Mouse (Mus musculus) R1 (cell line): Measurements from ENCODE around the gene Osbpl10.

Experiments used
- DNase-seq: peaks from one replicate; pipeline ENCODE4 v3.0.0-alpha.2; 2018; ENCODE audit warnings: low read depth, low spot score

Osbpl10 gene

DNA sequence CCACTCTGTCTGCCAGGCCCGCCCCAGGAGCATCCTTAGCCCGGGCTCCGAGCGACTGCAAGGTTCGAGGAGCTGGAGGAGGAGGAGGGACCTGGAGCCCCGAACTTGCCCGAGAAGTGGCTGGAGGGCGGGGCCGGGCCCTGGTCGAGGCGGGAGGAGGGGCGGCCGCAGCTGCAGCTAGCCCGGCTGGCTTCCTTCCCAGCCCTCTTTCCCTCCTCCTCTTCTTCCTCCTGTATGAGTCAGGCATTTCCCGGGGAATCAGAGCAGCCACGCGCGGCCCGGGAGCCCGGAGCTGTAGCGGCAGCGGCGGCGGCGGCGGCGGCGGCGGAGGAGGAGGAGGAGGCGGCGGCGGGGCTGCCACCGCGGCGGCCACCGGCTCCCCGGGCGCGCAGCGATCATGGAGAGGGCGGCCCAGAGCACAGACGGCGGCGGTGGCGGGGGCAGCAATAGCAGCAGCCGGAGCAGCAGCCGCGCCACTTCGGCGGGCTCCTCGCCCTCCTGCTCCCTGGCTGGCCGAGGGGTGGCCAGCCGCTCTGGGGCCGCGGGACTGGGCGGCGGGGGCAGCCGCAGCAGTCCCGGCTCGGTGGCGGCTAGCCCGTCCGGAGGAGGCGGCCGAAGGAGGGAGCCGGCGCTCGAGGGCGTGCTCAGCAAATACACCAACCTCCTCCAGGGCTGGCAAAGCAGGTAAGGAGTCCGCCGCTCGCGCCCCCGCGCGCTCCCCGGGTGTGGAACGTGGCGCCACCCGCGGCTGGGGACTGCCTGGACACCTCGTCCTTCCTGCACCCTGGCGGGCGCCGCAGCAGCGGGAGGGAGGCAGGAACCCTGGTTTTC lies at the start of gene Osbpl10:
Osbpl10 (plus strand) TSS at position 289 of the 831 bp plus-strand sequence.
- DNase-seq: peak; percentile 90

DNA sequence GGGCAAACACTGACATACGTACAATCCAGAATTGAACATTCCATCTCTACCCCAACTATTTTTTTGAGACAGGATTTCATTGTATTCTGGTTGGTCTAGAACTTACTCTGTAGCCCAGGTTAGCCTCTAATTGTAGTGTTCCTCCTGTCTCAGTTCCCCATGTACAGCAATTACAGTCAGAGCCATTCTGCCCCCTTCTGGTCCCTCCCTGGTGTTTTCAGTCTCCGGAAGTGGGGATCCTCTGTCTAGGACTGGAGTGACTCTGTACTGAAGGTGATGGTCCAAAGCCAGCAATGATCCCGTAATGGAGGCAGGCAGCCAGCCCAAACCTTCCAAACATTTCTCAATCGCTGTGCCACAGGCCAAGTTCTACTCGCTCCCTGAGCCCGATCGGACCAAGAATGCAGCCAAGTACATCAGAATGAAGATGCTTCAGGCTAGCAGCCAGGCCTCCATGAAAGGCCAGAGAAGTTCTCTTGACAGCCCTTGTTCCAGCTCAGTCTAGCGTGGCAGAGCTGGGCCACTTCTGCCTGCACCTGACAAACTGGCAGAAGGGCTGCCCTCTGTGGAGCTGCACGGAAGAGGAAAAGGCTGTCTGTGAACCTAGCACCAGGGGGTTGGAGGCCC lies 47.8 kb upstream of the Osbpl10 start:
- DNase-seq: no peak

DNA sequence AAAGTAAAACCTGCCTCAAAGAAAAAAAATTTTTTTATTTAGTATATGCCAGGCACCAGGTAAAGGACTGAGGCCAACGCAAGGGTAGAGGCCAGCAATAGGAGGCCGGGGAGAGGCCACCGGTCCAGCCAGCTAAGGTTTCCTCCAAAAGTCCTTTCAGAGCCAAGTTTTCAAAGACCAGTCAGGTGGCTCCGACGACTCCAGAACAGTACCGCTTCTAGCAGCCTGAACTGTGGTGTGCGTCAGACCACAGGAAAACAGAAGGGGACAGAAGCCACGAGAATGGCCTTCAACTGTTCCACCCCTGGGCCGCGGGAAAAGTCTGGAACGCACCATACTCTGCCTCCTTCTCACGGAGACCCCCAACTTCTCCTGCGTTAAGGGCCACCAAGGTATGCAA lies 45.8 kb upstream of the Osbpl10 start:
- DNase-seq: no peak

DNA sequence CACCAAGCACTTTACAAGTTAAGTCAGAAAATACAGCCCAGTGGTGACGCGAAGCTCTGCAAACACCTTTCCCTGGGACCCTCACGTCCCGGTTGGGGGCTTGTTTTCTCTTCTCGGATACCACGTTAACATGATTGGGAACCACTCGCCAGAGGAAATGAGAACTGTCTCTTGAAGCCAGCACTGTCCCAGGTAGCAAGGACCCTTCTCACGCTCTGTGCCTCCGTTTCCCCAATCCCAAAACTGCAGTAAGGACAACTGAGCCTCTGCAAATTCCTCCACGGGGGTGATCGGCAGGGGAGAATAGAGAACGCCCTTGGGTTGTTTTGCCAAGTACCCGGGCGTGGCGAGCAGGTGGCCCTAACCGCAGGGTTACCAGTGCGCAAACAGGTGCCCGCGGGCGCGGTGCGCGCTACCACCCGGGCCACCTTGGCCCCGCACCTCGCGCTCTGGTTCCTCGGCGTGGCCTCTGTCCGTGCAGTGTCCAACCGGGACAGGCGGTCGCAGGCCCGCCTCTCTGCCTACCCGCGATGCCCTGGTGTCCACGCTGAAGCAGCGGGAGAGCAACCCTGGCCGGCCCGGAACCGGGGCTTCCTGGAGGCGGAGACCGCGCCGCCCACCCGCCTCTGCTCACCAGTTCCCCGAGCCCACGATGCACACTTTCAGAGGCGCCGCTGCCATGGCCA lies 45.2 kb upstream of the Osbpl10 start:
- DNase-seq: peak; percentile 30

DNA sequence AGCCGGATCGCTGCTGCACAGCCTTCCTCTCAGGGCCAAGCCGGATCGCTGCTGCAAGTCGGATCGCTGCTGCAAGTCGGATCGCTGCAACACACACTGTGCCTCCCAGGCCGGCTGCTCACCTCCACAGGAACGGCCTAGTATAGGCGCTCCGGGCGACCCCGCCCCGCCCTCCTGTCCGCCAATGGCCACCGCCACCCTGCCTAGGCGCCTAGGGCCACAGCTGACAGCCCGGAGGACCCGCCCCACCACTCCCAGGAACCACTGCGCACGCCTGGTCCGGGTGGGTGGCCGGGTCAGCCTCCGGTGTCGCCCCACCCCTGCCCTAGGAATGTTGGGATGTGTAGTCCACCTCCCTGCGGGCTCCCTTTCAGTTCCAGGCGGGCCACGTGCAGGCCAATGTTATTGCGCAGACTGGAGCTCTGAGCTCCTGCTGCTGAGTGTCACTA lies 44.6 kb upstream of the Osbpl10 start, which contains the start of gene Gpd1l:
Gpd1l (minus strand) TSS at position 265 of the 449 bp plus-strand sequence.
- DNase-seq: peak; percentile 97

DNA sequence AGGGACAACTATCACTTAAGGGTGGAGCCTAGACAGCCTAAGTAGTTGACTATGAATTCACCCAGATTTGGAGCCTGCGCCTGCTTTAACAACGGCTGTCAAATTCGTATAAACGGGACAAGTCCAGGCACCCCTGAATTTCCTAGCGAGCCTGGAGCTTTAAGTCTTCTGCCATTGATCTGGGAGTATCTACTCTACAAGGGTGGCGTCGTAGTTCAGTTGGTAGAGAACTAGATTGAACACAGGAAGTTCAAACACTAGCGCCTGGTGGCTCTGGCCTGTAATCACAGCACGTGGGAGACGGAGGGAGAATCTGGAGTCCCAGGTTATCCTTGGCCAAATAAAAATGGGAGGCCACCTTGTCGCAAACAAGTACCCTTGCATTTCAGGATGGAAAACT lies 44.1 kb upstream of the Osbpl10 start:
- DNase-seq: peak; percentile 90

DNA sequence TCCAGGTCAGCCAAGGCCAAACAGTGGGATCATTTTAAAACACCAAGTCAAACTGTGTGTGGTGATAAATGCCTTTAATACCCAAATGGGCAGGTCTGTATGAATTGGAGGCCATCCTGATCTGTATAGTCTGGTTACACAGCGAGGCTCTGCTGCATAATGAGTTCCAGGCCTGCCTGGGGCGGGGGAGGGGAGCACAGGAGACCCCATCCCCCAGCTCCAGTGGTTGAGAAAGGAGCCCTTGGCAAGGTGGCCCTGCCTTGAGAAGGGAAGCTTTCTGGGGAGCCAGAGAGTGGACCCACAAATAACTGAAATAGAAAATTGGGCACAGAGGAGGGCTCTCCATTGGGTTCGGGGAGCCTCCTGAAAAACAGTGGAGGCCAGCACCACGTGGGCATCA lies 43.0 kb upstream of the Osbpl10 start:
- no peak for DNase-seq

DNA sequence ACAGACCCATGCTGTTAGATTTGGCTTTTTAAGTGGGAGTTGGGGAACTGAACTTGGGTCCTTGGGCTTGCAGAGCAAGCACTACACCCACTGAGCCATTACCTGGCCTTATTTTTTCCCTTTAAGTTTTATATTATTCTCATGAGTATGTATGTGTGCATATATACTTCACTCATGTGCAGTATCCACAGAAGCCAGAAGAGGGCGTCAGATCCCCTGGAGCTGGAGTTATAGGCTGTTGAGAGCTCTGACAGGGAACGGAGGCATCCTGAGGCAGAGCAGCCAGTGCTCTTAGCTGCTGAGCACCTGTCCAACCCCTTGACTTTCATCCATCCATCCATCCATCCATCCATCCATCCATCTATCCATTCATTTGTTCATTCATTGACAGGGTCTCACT lies 41.7 kb upstream of the Osbpl10 start:
- peak; percentile 56 for DNase-seq

DNA sequence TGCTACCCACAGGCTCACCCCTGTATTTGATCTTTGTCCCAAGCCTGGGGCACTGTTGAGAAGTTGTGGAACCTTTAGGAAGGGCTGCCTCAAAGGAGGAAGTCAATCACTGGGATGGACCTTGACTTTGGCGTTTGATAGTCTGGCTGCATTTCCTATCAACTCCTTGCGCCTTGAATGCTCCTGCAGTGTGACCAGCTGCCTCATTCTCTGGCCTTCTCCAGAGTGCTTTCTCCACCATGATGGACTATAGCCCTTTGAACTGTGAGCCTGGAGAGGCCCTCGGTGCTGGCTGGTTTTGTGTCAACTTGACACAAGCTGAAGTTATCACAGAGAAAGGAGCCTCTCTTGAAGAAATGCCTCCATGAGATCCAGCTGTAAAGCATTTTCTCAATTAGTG lies 33.7 kb upstream of the Osbpl10 start:
- DNase-seq: no peak

DNA sequence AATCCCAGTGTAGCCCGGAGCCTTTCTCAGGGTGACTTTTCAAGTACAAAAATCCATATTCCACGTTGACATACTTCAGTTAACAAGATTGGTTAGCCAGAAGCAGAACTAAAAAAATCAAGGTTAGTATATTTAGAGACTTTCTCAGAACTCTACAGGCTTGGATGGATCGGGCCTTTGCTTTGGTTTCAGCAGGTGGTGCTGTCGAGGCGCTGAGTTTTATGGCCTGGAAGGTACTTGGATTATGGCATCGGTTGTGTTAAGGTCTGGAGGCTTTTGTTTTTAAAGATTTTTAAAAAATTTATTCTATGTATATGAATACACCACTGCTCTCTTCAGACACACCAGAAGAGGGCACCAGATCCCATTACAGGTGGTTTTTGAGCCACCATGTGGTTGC lies 32.8 kb upstream of the Osbpl10 start:
- DNase-seq: peak; percentile 60

DNA sequence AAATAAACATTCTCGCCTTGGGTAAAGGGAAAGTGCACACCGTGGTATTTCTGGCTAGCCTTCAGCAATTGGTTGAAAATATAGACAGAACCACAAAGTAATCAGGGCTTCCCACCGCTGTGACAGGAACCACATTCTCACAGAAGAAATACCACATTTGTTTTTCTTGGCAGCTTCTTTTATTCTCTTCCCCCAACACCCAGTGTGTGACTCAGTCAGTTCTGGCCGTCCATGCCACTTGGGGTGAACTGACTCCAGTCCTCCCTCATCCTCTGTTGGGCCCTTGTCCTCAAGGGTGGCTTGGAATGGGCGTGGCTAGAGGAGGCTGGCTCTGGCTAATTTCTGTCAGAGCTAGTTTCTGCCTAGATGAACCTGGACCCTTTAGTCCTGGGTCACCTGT lies 30.0 kb upstream of the Osbpl10 start:
- DNase-seq: no peak

DNA sequence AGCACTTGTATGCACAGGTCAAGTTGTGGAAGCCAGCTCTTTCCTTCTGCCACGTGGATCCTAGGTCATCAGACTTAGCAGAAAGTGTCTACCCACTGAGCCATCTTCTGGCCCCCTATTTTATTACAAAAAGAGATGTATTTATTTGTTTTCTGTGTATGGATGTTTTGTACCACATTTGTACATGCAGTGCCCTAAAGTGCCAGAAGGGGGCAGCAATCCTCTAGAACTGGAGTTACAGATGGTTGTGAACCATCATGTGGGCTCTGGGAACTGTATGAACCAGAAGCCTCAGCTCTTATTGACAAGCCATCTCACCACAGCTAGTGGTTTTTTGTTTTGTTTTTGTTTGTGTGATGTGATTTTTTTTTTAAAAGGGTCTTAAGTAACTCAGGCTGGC lies 25.5 kb upstream of the Osbpl10 start:
- peak; percentile 83 for DNase-seq

DNA sequence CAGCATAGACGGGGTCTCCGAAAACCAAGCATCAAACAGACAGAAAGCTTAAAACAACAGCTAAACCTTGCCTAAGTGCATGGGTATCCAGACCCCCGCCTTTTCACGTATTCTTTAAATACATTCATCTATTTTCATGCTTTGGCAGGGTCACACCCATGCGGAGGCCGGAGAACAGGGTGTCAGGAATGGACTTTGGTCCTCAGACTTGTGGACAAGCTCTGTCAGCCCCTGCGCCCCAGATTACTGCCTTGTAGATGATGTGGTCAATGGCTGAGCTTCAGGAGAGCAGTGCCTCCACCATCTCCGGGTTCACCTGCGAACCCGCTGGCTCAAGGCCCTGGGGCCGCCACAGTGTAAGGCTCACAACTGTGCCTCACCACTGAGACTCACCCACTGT lies 23.0 kb upstream of the Osbpl10 start:
- DNase-seq: no peak

DNA sequence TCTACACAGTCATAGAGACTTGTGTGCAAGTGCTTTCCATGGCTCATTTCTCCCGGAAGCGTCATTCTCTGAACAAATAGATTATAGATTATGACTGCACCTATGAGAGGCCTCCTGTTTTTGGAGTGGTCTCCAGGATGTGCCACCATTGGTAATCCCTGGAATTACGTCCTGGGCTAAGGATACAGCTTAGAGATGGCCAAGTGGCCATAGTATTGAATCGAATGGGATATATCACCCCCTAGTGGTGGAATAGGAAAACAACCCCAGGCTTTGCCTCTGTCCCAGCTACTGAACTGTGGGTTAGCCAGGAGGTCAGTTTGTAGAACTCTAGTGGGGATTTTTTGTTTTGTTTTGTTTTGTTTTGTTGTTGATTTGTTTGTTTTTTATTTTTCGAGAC lies 21.4 kb upstream of the Osbpl10 start:
- peak; percentile 71 for DNase-seq

DNA sequence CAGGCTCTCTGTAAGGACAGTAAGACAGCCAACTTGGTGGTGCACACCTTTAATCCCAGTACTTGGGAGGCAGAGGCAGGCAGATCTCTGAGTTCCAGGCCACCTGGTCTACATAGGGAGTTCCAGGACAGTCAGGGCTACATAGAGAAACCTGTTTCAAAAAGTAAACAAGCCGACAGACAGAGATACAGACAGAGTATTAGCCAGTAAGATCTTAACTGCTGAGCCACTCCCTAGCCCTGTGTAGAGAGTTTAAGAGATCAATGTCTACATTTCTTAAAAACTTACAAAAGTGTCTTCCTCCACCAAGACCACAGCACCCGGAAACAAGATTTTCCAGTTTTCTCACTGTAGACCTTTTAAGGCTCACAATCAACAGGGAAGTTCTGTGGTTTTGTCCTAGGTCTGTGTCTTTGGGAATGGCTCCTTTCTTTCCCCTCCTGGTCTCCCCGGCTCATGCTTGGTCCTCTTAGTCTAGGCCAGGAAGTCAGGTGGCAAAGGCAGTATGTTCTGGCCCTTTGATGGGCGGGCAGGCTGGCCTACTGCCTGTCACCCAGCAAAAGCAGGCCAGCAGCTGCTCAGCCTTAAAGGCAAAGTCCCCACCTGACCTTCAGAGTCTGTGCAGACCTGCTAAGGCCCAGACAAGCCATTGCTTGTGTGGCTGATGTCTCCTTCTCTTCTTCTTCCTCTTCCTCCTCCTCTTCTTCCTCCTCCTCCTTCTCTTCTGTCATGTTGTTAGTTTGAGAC lies 18.2 kb upstream of the Osbpl10 start:
- no peak for DNase-seq

DNA sequence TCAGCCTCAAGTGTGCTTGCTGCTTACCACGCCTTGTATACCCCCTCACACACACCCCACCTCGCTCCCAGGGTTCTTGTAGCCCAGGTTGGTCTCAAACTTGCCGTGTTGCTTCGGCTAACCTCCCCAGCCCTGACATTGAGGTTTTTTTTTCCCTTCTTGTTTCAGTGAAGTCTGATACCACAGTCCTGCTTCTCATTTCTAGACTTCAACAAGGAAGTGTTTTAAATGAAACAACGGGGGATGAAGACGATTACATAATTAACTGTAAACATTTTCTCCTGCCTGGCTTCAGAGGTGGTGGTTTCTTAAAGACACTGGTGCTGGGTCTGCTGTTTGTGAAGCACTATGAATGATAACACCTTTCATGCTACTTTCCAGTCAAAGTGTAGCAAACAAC lies 17.5 kb upstream of the Osbpl10 start:
- DNase-seq: no peak

DNA sequence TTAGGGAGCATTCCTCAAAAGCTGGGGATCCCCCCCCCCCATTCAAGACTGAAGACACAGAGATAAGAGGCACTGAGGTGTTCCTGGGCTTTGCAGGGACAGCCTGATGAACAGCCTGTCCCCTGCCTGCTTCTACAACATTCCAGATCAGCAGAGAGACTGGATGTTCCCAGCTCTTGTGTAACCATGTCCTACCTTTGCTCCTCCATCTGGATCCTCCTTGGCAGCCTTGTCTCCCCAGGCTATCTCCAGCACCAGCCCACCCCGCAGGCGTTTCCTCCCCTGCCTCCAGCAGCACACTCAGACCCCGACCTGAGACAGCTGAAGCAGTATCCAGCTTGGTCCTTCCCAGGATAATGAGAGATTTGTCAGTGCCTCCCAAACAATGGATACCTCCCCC lies 14.3 kb upstream of the Osbpl10 start:
- DNase-seq: no peak

DNA sequence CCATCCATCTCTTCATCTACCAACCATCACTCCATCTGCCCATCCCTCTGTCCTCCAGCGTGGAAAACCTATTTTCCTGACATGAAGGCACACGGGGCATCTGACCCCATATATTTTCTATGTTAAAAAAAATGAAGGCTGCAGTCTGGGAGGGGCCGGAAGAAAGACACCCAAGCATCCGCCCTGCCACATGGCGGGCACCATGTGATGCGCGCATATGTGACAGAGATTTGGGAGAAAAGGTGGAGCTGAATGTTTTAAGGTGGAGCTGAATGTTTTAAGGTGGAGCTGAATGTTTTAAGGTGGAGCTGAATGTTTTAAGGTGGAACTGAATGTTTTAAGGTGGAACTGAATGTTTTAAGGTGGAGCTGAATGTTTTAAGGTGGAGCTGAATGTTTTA lies 12.1 kb upstream of the Osbpl10 start:
- DNase-seq: peak; percentile 85

DNA sequence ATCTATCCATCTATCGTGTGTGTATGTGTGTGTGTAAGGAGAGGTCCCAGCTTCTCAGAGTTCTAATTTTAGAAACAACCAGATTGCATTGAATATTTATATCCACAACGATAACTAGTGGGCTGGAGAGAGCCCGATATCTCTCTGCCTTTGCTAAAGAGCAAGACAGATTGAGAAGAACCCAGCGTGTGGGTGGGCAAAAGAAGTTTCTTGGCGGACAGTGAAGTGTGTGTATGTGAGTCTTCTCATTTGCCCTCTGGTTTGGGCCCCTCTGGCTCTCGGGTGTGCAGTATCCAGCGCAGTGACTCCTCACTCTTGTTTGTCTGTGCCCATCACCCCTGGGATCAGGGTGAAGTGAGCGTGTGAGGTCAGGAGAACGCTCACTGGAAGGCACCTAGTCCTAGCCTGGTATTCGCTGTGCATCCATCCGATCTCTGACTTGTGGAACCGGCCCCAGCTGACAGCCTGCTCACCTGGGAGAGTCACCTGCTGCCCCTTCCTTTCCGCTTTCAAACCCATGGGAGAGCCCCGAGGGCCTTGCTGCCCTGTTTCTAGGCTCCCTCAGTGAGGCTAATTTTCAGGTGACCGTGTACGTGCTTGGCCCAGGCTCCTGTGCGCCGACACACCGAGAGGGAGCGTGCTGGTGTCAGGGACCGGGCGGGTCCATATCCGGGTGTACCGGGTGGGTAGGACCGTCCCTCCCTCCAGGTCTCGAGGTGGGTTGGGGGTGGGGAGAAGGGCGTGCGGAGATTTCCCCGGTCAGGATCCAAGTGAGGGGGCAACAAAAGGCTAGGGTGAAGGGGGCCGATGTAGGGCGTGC lies 698 bp upstream of the Osbpl10 start:
- no peak for DNase-seq

DNA sequence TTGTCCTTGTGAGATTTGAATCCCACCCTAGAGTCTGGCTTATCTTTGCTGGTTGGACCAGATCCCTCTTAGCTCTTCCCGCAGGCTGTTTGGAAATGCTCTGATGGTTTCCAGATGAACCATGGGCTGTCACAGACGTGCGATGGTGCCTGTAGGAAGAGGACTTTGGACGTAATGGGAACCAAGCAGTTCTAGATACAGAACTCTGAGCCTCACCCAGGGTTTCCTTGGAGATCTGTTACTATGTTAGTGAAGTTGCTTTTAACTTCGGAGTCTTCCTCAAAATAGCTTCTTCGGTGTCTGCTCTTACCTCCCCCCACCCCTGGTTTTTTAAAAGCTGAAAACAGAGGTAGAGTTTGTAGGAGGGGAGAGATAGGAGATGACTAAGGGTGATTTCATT lies 1.6 kb downstream of the Osbpl10 start:
- no peak for DNase-seq
